Mouse (Mus musculus) kidney, postnatal 4 days (tissue): ENCODE measurements around the gene Npcd.

ENCODE experiments used
- DNase-seq, 2 experiments: peaks; one replicate each; pipeline ENCODE4 v3.0.0; 2021; ENCODE audit warnings: mixed read lengths in 2 of 2

Npcd gene

GRCm38 (mm10) chr15:79740739-79741138, 93.3 kb downstream of the Npcd start:
- no peak for DNase-seq
